Mouse (Mus musculus) monocyte, adult 5-6 weeks (primary cell): ENCODE data around the gene Eif1ad. TPM values are rescaled to one million over a fixed set of nuclear protein-coding genes. Genes with fewer than 3 reads are reported as not detected.
"Not testable (repeated sequence)": the region's sequence is repeated elsewhere in the genome, so short reads cannot be mapped to it uniquely, and the experiment has no call there.

Experiments used
- ATAC-seq: fragments of 153-309, 156-312 bp; replicated peaks from 2 replicates; pipeline ENCODE4 v1.8.0; 2017; ENCODE audit warnings: mild to moderate bottlenecking; ENCODE audit not compliant: low TSS enrichment, insufficient number of reproducible peaks, severe bottlenecking, poor library complexity, low FRiP score
- total RNA-seq: library from RNA; stranded (forward); fragments of 200-1000, 200-491, 200-594 nt; gene quantifications from 3 replicates; pipeline ENCODE4 v1.2.3, GENCODE M21; 2017

The Eif1ad gene
- total RNA-seq, 1 experiment from 2014 or later: 29.9 TPM

DNA sequence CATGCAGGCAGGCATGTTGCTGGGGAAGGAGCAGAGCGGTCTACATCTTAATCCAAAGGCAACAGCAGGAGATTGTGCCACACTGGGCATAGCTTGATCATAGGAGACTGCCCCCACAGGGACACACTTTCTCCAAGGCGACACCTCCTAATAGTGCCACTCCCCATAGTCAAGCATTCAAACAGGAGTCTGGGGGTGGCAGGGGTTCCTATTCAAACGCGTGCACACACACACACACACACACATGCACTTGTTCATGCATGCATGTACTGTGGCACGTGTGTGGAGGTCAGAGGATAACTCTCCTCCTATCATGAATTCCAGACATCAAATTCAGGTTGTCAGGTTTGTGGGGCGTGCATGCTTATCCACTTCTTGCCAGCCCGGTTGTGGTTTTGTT, 6.2 kb downstream of the Eif1ad start:
- no peak for ATAC-seq

DNA sequence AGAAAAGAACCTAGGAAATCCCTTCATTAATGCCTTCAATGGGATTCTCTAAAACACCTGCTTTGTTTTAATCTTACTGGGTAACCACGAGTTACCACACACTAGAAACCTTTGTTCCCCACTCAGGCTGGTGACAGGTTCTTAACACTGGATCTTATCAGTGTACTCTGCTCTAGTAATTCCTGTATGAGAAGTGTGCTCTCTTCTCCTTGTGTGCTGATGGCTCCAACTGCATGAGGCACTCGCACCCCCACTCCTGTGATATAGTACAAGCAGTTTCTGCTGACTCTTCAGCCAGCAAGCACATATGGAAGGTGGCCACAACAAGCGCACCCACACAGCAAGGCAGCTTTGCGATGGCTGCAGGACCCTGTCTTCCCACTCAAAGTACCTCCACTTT, 7.6 kb downstream of the Eif1ad start:
- ATAC-seq: no peak

DNA sequence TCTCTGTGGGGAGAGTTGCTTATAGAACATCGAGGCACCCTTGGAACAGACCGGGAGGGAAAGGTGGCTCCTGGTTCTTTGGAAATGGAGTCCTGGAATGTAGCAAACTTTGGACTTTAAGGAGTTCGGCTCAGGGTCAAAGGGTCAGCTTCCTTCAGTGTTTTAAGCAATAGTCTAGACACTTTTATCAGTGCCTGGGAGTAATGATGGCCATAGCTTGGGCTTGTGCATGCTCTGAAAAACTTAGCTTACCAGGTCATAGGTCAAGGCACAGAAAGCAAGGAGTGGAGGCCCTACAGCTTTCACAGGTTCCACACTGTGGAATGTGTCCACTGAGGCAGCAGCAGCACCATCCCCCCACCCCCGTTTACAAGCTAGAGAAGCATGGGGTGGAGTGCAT, 8.2 kb downstream of the Eif1ad start:
- ATAC-seq: no peak

DNA sequence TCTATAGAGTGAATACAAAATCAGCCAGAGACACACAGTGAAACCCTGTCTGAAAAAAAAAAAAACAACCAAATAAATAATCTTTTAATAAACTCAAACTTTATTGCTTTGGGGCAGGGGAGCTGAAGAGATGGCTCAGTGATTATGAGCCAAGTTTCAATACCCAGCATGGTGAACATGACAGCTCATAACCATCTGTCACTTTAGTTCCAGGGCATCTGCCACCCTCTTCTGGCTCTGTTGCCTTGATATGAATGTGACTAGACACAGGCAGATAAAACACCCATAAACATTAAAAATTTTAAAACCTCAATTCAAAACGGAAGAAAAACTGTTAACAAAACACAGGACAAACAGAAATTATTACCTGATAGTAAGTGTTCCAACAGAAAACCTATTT, 10.9 kb downstream of the Eif1ad start:
- no peak for ATAC-seq

DNA sequence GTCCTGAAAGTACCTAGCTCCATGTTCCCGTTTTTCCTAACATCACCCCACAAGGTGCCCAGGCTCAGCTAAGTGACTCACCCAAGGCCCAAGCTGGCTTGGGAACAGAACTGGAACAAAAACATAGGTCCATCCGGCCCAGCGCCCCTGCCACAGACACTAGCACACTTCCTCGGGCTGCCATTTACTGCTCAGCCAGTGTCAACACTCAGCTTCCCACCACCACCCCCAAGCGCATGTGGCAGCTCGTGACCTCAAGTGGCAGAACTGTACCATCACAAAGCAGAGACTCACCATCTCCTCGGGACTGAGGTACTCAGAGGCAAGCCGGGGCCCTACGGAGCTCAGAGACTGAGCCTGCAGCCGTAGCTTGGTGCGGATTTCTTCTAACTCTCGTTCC, 16.8 kb downstream of the Eif1ad start:
- ATAC-seq: no peak

DNA sequence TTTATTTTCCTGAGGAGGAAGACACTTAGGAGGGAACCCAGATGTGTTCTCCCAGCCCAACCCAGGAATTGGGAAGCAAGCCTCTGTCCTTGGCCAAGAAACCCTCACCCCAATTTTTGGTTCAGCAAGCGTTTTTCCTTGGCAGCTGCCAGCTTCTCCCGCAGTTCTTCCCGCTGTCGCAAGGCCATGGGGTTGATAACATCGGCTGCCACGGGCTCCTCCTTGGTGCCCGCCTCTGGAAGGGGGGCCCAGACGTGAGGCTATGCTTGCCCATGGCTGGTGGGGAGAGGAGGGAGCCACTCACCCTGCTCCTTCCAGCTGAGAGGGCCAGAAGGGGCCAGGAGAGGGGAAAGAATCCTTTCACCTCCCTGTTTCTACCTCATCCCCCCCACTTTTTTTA, 18.2 kb downstream of the Eif1ad start:
- ATAC-seq: no peak

DNA sequence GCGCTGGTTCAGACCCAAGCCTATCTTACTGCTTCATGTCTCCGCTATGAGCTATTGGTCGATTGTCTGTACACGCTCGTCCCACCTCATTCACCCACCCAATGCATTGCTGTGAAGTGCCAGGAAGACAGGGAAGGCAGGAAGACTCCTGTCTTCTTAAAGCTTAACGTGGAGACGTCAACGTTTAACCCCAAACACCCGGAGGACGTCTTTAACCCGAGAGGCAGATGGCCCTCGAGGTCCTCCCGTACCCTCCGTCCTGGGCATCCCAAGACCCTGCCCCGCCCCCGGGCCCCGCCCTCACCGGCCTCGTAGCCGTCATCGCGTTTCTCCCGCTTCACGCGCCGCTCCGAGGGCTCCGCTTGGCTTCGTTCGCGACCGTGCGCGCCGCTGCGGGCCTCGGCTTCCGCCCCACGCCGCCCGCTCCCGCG, 21.5 kb downstream of the Eif1ad start:
- ATAC-seq: no peak

DNA sequence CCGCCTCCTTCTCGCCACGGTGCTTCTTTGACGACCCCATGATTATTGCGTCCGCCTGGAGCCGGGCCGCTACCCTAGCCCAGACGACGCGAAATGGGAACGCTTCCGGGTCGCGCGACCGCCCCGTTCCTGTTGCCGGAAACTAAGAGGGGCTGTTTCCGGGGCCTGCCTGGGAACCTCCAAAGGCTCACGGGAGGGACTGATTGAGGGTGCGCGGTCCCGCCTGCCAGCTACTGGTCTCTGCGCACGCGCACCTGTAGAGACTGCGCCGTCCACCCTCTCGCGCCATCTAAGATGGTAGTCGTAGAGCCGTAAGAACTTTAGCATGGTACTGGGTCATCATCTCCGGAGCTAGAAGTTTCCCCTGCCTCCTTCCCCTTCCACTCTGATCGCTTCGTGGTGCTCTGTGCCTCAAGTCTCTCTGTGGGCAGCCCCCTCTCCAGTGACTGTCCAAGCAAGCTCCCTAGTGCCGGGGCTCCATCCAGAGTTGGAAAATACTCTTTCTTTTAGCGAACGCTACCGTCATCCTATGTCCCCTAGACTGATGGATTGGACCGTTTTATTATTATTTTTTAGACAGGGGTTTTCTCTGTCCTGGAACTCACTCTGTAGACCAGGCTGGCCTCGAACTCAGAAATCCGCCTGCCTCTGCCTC, 22.2 kb downstream of the Eif1ad start, which contains the start of gene Sart1:
Sart1 (minus strand) TSS at position 116 of the 655 bp plus-strand sequence.
- ATAC-seq: peak; percentile 95

DNA sequence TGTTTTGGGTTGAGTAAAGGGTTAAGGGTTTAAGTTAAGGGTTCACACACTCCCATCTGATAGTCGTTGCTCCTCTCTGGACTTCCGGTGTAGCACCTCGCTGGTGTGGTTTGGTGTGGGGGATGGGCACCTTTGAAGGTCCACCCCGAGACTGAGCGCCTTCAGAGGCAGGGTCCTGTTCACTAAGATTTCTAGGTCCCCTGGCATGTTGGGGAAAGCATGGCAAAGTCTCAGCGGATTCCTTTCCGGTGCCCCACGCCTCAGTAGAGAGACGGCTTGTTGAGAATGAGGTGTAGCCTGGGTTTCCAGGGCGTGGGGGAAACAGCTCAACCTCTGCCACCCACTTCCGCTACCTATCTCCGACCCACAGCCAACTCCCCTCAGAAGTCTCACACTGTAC, 23.1 kb downstream of the Eif1ad start:
- ATAC-seq: peak; percentile 33

DNA sequence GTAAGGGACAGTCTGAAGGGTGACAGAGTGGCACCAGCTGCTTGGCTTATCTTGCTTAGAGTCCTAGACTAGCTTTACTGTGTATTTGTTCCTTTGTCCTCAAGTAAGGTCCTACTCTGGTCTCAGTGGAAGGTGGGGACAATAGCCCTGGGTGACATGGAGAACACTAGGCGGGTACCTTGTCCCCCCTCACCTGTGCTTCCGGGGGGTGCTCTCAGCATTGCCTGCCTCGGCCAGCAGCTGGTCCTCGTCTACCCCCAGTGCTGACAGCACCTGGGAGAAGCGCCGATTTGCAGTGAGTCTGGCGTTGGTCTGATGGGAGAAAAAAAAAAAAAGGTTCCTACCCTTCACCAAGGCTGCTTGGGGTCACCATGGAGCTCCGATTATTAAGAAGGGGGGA, 23.9 kb downstream of the Eif1ad start:
- no peak for ATAC-seq

DNA sequence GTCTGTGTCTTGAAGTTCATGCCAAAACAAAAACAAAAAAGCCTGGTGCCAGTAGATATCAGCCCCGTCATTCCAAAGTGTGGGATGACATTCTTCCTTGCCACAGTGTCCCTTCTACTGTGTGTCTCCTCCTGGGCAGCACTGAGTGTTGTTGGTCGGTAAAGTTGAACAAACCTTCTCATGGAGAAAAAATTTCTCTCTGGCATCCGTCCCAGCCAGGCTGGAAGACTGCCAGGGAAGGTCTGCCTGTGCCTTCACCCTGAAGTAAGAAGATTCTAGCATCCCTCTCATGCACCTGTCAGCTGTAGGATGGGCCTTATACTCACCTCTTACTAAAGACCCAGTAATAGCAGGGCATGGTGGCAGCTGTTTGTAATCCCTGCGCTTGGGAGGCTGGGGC, 26.4 kb downstream of the Eif1ad start:
- no peak for ATAC-seq

DNA sequence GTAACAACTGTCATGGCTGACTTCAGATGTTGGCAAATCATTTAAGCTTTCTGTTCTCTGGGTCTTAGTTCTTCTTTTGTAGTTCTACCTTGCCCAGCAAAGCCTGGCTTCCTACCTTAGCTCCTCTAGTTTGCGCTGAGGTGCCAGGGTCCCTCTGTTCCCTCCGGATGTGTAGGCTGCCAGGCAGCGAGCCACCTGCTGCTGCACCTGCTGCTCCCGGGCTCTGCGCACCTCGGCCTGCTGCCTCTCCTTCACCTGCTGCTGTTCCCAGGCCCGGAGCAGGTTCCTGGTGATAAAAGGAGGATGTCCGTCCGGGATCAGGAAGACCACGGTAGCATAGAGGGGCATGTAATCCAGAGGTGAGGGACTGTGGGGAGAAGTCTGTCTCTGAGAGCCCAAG, 27.6 kb downstream of the Eif1ad start:
- no peak for ATAC-seq

DNA sequence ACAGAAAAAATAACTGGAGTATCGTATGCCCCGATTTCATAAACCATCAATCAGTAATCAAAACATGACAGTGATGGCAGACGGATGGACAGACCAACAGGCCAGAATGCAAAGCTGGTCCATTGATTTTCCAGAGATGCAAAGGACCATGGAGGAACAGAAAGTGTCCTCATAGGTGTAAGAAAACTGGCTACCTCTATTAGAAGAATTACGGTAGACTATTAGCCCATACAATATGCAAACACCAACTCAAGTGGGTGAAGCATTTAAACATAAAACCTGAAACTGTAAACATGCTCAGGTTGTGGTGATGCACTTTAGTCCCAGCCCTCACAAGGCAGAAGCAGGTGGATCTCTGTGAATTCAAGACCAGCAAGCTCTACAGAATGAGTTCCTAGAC, 28.8 kb downstream of the Eif1ad start:
- ATAC-seq: no peak

DNA sequence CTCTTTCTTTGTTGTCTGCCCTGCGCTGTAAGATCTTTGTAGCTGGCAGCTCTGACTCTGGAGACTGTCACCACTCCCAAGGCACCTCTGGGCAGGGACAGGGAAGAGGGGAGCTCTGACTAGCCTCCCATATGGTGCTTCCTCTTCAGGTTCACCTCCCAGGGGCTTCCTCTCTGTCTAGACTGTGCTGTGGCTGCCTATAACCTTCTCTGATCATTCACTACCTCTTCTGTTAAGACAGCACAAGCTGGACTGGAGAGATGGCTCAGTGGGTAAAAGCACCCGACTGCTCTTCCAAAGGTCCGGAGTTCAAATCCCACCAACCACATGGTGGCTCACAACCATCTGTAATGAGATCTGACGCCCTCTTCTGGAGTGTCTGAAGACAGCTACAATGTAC, 34.5 kb downstream of the Eif1ad start:
- not testable (repeated sequence) for ATAC-seq

DNA sequence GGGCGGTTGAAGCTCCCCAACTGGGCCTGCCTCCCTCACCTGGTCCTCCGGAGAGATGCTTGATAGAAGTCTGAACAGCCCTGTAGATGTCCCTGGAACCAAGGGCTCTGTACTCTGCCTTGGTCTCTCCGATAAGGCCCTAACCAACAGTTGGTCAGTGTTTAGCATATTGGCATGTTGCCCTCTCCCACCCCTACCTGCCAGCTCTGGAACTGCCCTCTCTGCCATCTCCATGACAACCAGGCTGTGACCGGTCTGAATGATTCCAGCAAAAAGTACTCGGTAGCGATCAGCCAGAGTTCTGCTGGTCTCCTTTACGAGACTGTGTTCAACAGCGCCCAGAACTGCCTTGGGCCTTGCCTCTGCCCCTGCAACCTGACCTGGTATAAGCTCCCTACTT, 35.8 kb downstream of the Eif1ad start, which contains the start of gene Tsga10ip:
Tsga10ip (minus strand) TSS at position 234 of the 400 bp plus-strand sequence.
- no peak for ATAC-seq

DNA sequence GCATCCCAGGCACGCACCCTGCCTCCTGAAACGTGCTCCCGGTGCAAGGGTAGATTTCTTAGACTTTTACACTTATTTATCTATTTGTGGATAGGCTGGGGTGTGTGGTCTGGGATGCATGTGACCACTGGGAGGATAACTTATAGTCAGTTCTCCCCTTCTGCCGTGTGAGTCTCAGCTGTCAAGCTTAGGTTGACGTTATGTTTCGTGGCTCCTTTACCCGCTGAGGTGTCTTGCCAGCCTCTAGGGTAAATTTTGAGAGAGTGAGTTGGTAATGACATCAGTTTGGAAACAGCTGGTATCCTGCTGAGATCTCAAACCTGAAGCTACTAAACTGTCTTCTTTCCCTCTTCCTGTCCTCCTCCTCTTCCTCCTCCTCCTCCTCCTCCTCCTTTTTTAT, 39.4 kb downstream of the Eif1ad start:
- peak; percentile 4; the same call in 1 of the 2 replicates for ATAC-seq

DNA sequence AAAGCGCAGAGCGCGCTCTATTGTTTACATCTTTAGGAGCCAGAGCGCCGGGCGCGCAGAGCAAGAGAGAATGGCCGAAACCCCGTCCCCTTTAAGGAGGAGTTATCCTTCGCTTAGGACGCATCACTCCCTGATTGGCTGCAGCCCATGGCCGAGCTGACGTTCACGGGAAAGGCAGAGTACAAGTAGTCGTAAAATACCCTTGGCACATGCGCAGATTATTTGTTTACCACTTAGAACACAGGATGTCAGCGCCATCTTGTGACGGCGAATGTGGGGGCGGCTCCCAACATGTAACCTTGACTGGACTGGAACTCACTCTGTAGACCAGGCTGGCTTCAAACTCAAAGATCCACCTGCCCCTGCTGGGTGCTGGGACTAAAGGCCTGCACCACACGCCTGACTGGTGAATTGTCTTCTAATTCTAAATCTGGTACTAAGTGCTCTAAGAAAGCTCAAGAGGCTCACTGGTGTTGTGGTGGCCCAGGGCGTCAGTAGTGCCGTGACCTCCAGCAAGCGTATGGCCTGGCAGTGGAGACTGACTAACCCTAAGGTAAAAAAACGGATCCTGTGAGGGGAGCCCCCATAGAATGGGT, 40.1 kb downstream of the Eif1ad start:
- ATAC-seq: peak; percentile 16

DNA sequence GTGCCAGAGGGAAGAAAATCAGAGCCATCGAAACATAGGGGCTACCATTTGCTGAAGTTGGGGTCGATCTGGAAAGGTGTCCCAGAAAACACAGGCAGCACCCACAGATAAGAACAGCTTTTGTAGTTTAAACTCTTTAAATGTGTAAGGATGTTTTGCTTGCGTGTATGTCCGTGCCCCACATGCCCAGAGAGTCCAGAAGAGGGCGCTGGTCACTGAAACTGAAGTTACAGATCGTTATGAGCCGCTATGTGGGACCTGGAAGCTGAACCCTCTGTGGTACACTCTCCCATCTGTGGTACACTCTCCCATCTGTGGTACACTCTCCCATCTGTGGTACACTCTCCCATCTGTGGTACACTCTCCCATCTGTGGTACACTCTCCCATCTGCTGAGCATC, 40.6 kb downstream of the Eif1ad start:
- peak; percentile 34 for ATAC-seq

DNA sequence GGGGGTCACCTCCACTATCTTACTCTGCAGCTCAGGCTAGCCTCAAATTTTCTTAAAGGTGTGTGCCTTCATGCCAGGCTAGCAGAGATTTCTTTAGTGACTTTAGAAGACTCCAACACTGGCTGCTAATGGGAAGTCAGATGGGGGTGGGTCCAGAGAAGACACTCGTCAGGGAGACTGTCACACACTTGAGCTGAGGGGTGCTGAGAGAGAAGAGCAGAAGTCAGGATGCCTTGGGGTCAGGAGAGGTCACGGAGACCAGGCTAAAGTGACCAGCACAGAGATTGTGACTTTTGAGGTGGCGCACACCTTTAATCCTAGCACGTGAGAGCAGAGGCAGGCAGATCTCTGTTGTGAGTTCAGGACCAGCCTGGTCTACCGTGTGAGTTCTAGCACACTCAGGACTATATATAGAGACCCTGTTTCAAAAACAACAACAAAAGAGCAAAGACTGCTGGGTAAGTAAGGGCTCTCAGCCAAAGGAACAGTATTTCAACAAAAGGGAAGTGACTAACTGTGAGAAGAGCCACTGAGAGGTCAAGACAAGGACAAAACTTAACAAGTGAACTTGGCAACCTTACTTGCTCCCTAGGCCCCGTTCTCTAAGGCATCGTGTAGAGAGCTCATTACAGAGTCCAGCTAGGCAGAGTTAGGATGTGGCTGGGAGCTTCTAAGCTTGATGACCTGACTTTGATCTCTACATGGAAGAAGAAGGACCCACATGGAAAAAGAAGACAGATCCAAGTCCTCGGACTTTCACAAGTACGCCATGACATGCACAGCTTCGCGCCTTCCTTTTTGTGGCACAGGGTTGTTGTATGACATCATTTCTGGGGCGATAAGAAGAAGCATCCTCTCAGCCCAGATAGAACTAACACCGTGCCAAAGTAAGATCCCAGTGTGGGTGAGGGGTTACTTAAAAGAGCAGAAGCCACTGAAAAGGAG, 41.8 kb downstream of the Eif1ad start:
- peak; percentile 62 for ATAC-seq
